8 mouse cellular contexts compared by ENCODE assay signal in the genomic region with DNA sequence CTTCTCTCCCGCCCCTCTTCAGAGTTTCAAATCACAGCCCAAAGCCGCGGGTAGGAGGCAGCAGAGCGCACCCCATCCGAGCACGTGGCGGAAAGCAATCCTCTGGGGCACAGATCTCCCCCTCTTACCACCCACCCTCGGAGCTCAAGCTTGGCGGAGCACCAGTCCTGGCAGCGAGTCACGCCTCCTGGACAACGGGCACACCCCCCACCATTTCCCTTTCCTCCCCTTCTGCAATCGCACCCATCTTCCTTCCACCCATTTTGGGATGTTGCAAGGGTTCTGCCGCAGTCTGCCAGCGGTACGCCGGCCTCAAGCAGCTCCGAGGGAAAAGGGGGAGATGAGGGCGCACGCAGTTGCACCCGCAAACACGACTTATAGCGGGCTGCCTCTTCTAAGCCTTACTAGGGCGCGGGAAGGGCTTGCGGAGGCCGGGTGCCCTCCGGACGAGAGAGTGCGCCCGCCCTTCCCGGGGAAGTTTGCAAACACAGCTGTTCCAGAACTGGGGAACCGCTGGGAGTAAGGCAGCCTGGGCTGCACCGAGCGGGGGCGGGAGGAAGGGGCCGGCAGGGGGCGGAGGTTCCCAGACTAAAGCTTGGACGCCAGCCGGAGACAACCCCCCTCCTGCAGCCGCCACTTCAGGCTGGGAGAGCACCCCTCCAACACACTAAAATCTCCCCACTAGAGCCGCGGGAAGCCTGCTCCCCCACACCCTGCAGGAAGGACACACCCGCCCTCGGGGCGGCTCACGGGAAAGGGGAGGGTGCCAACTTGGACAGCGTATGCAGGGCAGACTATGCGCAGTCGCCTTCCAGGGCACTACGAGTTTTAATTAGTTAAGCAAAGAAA. TPM values are rescaled to one million over a fixed set of nuclear protein-coding genes. Genes with fewer than 3 reads are reported as not detected.
DNase-seq lines count a peak whose midpoint lies in the region; ATAC-seq and TF ChIP-seq lines count a peak whose summit lies in the region.

No protein-coding gene starts in this region.

- H3K36me3 ChIP-seq in embryonic facial prominence, embryonic 11.5 days (replicated peaks; ENCODE audit: control insufficient read depth, insufficient read depth, low read depth, low read length): no peaks in the 10 kb centered on the region
- H3K36me3 ChIP-seq in heart, adult 2 months (ENCODE audit: control insufficient read depth, insufficient read depth, low read length): peaks cover 2% of the 10 kb centered on the region
- H3K36me3 ChIP-seq in kidney, adult 2 months (ENCODE audit: control insufficient read depth, insufficient read depth, low read length): no peaks in the 10 kb centered on the region
- no peaks in the 10 kb centered on the region for H3K36me3 ChIP-seq in limb, embryonic 11.5 days (ENCODE audit: control insufficient read depth, insufficient read depth, low read length)
- no peaks in the 10 kb centered on the region for H3K36me3 ChIP-seq in midbrain, embryonic 11.5 days (ENCODE audit: control insufficient read depth, insufficient read depth, low read length)

- H3K4me2 ChIP-seq in embryonic facial prominence, embryonic 11.5 days (ENCODE audit: low read depth, low read length): peak overlapping the region; percentile 69
- H3K4me2 ChIP-seq in limb, embryonic 11.5 days (ENCODE audit: low read depth, severe bottlenecking): peak overlapping the region; percentile 73
- H3K4me2 ChIP-seq in midbrain, embryonic 11.5 days: peak overlapping the region; percentile 65

- intact Hi-C loops in heart, adult 2 months (cut with DNase I): loop anchor here (2.0 to 10.0 kb wide), 7 partner anchors 102 to 830 kb away; a partner anchor contains a TSS

- H3K27me3 ChIP-seq in embryonic facial prominence, embryonic 11.5 days (ENCODE audit: control insufficient read depth, insufficient read depth, low read length): no peaks in the 10 kb centered on the region; the same call in 1 of the 2 replicates
- H3K27me3 ChIP-seq in heart, adult 2 months (ENCODE audit: control insufficient read depth, insufficient read depth, low read length): no peaks in the 10 kb centered on the region
- H3K27me3 ChIP-seq in kidney, adult 2 months (replicated peaks; ENCODE audit: control insufficient read depth, insufficient read depth, low read length): no peaks in the 10 kb centered on the region
- peaks cover 5% of the 10 kb centered on the region; the same call in 1 of the 2 replicates for H3K27me3 ChIP-seq in limb, embryonic 11.5 days (ENCODE audit: control insufficient read depth, insufficient read depth, low read length)
- H3K27me3 ChIP-seq in midbrain, embryonic 11.5 days (ENCODE audit: control insufficient read depth, insufficient read depth, low read length): no peaks in the 10 kb centered on the region

- H3K4me1 ChIP-seq in embryonic facial prominence, embryonic 11.5 days (ENCODE audit: control insufficient read depth, insufficient read depth, low read length): peaks cover 3% of the 10 kb centered on the region; the same call in 1 of the 2 replicates
- H3K4me1 ChIP-seq in heart, adult 2 months (ENCODE audit: control insufficient read depth, insufficient read depth, low read length): peaks cover 15% of the 10 kb centered on the region
- peaks cover 6% of the 10 kb centered on the region; the same call in 1 of the 2 replicates for H3K4me1 ChIP-seq in kidney, adult 2 months (ENCODE audit: control insufficient read depth, insufficient read depth, low read length)
- peaks cover 25% of the 10 kb centered on the region for H3K4me1 ChIP-seq in limb, embryonic 11.5 days (ENCODE audit: control insufficient read depth, insufficient read depth, low read length)
- peaks cover 52% of the 10 kb centered on the region for H3K4me1 ChIP-seq in midbrain, embryonic 11.5 days (ENCODE audit: control insufficient read depth, insufficient read depth, low read length)

- peak; percentile 65; the same call in 1 of the 2 replicates for TF ChIP-seq EP300 in heart, adult 2 months (IDR thresholded peaks at IDR 0.05; ENCODE audit: insufficient read depth, low read depth, low read length)

- ATAC-seq in embryonic facial prominence, embryonic 11.5 days (replicated peaks; ENCODE audit: insufficient number of reproducible peaks, low FRiP score, low TSS enrichment, low read depth): peak; percentile 19
- 0 out of 2 replicates have a peak, but pooled peaks have one; percentile 18 for ATAC-seq in limb, embryonic 11.5 days (ENCODE audit: insufficient number of reproducible peaks, low FRiP score, low TSS enrichment, low read depth)
- peak; percentile 47 for ATAC-seq in midbrain, embryonic 11.5 days (ENCODE audit: low FRiP score)

- peak; percentile 77 for DNase-seq in adrenal gland, postnatal 25 days
- peak; percentile 83 for DNase-seq in embryonic facial prominence, embryonic 11.5 days (ENCODE audit: low spot score)
- peak; percentile 88 for DNase-seq in heart, adult 2 months
- DNase-seq in kidney, adult 2 months: peak; percentile 81
- DNase-seq in limb, embryonic 11.5 days (ENCODE audit: low spot score): peak; percentile 82
- DNase-seq in midbrain, embryonic 11.5 days (ENCODE audit: low spot score, missing footprints): peak; percentile 98
- DNase-seq in skeletal muscle tissue, adult 2 months (ENCODE audit: low read depth, low spot score): peak; percentile 79
- DNase-seq in c-Kit-positive CD71-positive TER-119-positive erythroid progenitor cells, embryonic 14.5 days (ENCODE audit: low spot score): no peak

- TF ChIP-seq CTCF in heart, adult 2 months (IDR thresholded peaks at IDR 0.05): peak; percentile 78
- TF ChIP-seq CTCF in kidney, adult 2 months (conservative IDR thresholded peaks at IDR 0.05; ENCODE audit: insufficient read depth, insufficient read length, low read depth, low read length): peak; percentile 64

- peak overlapping the region; percentile 80 for H3K9ac ChIP-seq in embryonic facial prominence, embryonic 11.5 days (replicated peaks; ENCODE audit: low read length)
- peak overlapping the region; percentile 69 for H3K9ac ChIP-seq in heart, adult 2 months (ENCODE audit: low read depth, low read length)
- H3K9ac ChIP-seq in limb, embryonic 11.5 days (ENCODE audit: low read length): peak overlapping the region; percentile 86
- peak overlapping the region; percentile 74 for H3K9ac ChIP-seq in midbrain, embryonic 11.5 days (ENCODE audit: low read length)

- TF ChIP-seq POLR2A in heart, adult 2 months (IDR thresholded peaks at IDR 0.05; ENCODE audit: insufficient read depth, low read depth, low read length): peak; percentile 57
- no peak for TF ChIP-seq POLR2A in kidney, adult 2 months (IDR thresholded peaks at IDR 0.05; ENCODE audit: low read depth, low read length)

- H3K9me3 ChIP-seq in embryonic facial prominence, embryonic 11.5 days (replicated peaks; ENCODE audit: control insufficient read depth, low read length): no peaks in the 10 kb centered on the region
- no peaks in the 10 kb centered on the region for H3K9me3 ChIP-seq in limb, embryonic 11.5 days (ENCODE audit: control insufficient read depth, low read length)
- no peaks in the 10 kb centered on the region for H3K9me3 ChIP-seq in midbrain, embryonic 11.5 days (ENCODE audit: control insufficient read depth, low read length)

- 0 out of 2 replicates have a peak overlapping the region, but pooled peaks have one; percentile 25 for H3K27ac ChIP-seq in embryonic facial prominence, embryonic 11.5 days (replicated peaks; ENCODE audit: low read depth, low read length)
- peak overlapping the region; percentile 98 for H3K27ac ChIP-seq in heart, adult 2 months
- peak overlapping the region; percentile 87 for H3K27ac ChIP-seq in kidney, adult 2 months (ENCODE audit: insufficient read depth, low read depth, low read length)
- H3K27ac ChIP-seq in limb, embryonic 11.5 days (replicated peaks; ENCODE audit: low read depth, low read length): peak overlapping the region; percentile 38
- peak overlapping the region; percentile 90 for H3K27ac ChIP-seq in midbrain, embryonic 11.5 days (ENCODE audit: low read depth, low read length)

- WGBS in embryonic facial prominence, embryonic 11.5 days: under 1% methylated on average over 47 of the region's 51 CpGs
- under 1% methylated on average over 51 of the region's 51 CpGs for whole genome bisulfite sequencing in heart, adult 2 months
- 1% methylated on average over 51 of the region's 51 CpGs for WGBS in kidney, adult 2 months
- under 1% methylated on average over 49 of the region's 51 CpGs for WGBS in limb, embryonic 11.5 days
- WGBS in midbrain, embryonic 11.5 days: under 1% methylated on average over 51 of the region's 51 CpGs

- no peaks in the 10 kb centered on the region for H3K79me2 ChIP-seq in heart, adult 2 months (replicated peaks; ENCODE audit: control insufficient read depth, insufficient read depth, low read length)

- H3K4me3 ChIP-seq in embryonic facial prominence, embryonic 11.5 days (ENCODE audit: low read depth, low read length): peak overlapping the region; percentile 73
- peak overlapping the region; percentile 93 for H3K4me3 ChIP-seq in heart, adult 2 months
- H3K4me3 ChIP-seq in kidney, adult 2 months (ENCODE audit: insufficient read depth, low read depth, low read length): peak overlapping the region; percentile 65
- peak overlapping the region; percentile 74 for H3K4me3 ChIP-seq in limb, embryonic 11.5 days (ENCODE audit: low read depth, low read length)
- H3K4me3 ChIP-seq in midbrain, embryonic 11.5 days (ENCODE audit: low read depth, low read length): peak overlapping the region; percentile 70

RNA-seq across cellular contexts. Expression of a gene that starts 2.0 kb away (rescaled TPM):
- total RNA-seq in adrenal gland, postnatal 25 days (2021): 12.1 and 14.9 TPM in 2 replicates
- 14.2 and 15.8 TPM in 2 replicates for polyA plus RNA-seq in embryonic facial prominence, embryonic 11.5 days (2014; fragmentation: Nextera tagmentation; extraction: Ambion mirVana)
- 10 to 100 TPM in 1 of 2 experiments, 1 to 10 TPM in 1; 8.3 to 10.4 TPM for total RNA-seq in heart, adult 2 months (2021)
- polyA plus RNA-seq in heart, adult 2 months (2012; rRNA removed): 4.2 and 5.0 TPM in 2 replicates
- 6.1 and 6.6 TPM in 2 replicates for polyA plus RNA-seq in kidney, adult 2 months (2012; rRNA removed)
- 23.3 and 24.8 TPM in 2 replicates for polyA plus RNA-seq in limb, embryonic 11.5 days (2014; fragmentation: Nextera tagmentation; extraction: Ambion mirVana)
- 35.4 TPM in 2 replicates for polyA plus RNA-seq in midbrain, embryonic 11.5 days (2014; fragmentation: Nextera tagmentation; extraction: Ambion mirVana)

Comparison
In these comparisons a context has a peak if more than half of its experiments do, and no peak if none do; other contexts are left out.
1. H3K27ac ChIP-seq: peak in every context shown above with its lines; median percentile 98 in heart, adult 2 months; 90 in midbrain, embryonic 11.5 days; 87 in kidney, adult 2 months; 38 in limb, embryonic 11.5 days; 25 in embryonic facial prominence, embryonic 11.5 days.